Mouse (Mus musculus) embryonic facial prominence, embryonic 12.5 days (tissue): ENCODE results near the gene Rnf103. TPM values are rescaled to one million over a fixed set of nuclear protein-coding genes. Genes with fewer than 3 reads are reported as not detected.
"Not testable (repeated sequence)": the region's sequence is repeated elsewhere in the genome, so short reads cannot be mapped to it uniquely, and the experiment has no call there.

Source experiments
- ATAC-seq: fragments of 200-750 bp; cut with Nextera tagmentation; 2 replicates; pipeline ENCODE4 v1.8.0; 2017; ENCODE audit not compliant: insufficient number of reproducible peaks, insufficient read depth, low FRiP score, low TSS enrichment
- H3K27ac ChIP-seq: fragments of 300-500 bp; sonication (generic); 2 replicates; pipeline ENCODE4 v1.5.1; 2016; ENCODE audit warnings: mild to moderate bottlenecking
- H3K27me3 ChIP-seq: fragments of 300-500 bp; sonication (generic); 2 replicates; pipeline ENCODE4 v1.6.1; 2016; ENCODE audit warnings: mild to moderate bottlenecking, moderate library complexity
- H3K36me3 ChIP-seq: fragments of 300-500 bp; sonication (generic); 2 replicates; pipeline ENCODE4 v1.6.1; 2016; ENCODE audit warnings: mild to moderate bottlenecking
- H3K4me1 ChIP-seq: fragments of 300-500 bp; sonication (generic); 2 replicates; pipeline ENCODE4 v1.6.1; 2016
- H3K4me2 ChIP-seq: fragments of 300-500 bp; sonication (generic); replicated peaks from 2 replicates; pipeline ENCODE4 v1.6.1; 2016; ENCODE audit warnings: mild to moderate bottlenecking, moderate library complexity
- H3K4me3 ChIP-seq: fragments of 300-500 bp; sonication (generic); 2 replicates; pipeline ENCODE4 v1.5.1; 2016; ENCODE audit warnings: mild to moderate bottlenecking
- H3K9ac ChIP-seq: fragments of 300-500 bp; sonication (generic); 2 replicates; pipeline ENCODE4 v1.6.1; 2016; ENCODE audit warnings: mild to moderate bottlenecking, moderate library complexity
- H3K9me3 ChIP-seq: fragments of 300-500 bp; sonication (generic); 2 replicates; pipeline ENCODE4 v1.6.1; 2016; ENCODE audit warnings: mild to moderate bottlenecking, moderate library complexity
- WGBS: fragments of 180-500 bp; shearing (Covaris S2); methylation state at CpG from one replicate; pipeline ENCODE4 v1.1.7; 2016; 5-methylcytosine and 5-hydroxymethylcytosine counted together
- polyA plus RNA-seq: library from polyadenylated mRNA; unstranded; fragments of >200 nt; fragmentation: Nextera tagmentation; extraction: Ambion mirVana; gene quantifications from 2 replicates; pipeline ENCODE4 v1.2.1, GENCODE M21; 2016

Gene Rnf103
- polyA plus RNA-seq, 1 experiment from 2014 or later, result 22.4 TPM

DNA sequence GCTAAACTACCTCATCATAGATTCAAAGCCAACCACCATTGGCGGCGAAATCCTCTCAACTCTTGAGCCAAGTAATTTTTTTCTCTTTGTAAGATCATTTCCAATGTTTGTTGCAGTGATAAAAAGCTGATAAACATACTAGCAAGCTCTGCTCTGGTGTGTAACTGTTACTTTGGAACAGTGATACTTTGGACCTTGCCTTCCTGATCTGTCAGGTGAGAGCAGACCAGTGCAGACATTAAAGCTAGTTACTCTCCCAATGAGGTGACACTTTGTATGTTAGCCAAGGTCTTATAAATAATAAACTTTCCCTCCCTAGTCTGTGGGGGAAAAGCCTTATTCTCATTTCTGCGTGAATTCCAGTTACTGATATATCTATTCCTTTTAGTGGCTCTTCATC, 18.1 kb upstream of the Rnf103 start:
- Histone ChIP-seq H3K36me3 (no peaks in the 10 kb centered on the region), H3K4me3 (no peak overlapping the region), H3K27ac (no peak overlapping the region), H3K4me1 (no peaks in the 10 kb centered on the region), H3K4me2 (no peak overlapping the region), H3K9me3 (no peaks in the 10 kb centered on the region), H3K27me3 (no peaks in the 10 kb centered on the region), H3K9ac (no peak overlapping the region)
- WGBS, result 91% methylated on average over 3 of the region's 3 CpGs
- no peak for ATAC-seq

DNA sequence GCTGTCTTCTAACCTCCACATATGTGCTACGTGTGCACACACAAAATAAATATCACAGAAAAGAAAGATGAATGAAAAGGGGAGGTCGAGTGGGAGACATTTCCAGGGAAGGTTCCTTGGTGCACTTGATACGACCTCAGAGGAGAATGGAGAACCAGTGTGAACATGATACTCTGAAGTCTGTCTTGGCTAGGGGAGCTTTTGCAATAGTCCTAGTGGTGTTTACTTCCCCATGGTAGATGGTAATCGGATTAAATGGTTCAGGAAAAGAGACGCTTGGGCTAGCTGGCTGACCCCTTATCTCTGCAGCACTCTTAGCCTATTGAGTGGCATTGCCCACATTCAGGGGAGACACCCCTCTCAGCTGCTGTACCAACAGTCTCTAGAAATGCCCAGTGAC, 16.9 kb upstream of the Rnf103 start:
- no peaks in the 10 kb centered on the region for H3K36me3 ChIP-seq
- H3K4me3 ChIP-seq, result no peak overlapping the region
- H3K27me3 ChIP-seq, result no peaks in the 10 kb centered on the region
- ATAC-seq, result no peak
- no peak overlapping the region for H3K9ac ChIP-seq
- H3K4me1 ChIP-seq, result no peaks in the 10 kb centered on the region
- WGBS, result 66% methylated on average over 5 of the region's 5 CpGs
- no peak overlapping the region for H3K4me2 ChIP-seq
- H3K27ac ChIP-seq, result no peak overlapping the region
- no peaks in the 10 kb centered on the region for H3K9me3 ChIP-seq

DNA sequence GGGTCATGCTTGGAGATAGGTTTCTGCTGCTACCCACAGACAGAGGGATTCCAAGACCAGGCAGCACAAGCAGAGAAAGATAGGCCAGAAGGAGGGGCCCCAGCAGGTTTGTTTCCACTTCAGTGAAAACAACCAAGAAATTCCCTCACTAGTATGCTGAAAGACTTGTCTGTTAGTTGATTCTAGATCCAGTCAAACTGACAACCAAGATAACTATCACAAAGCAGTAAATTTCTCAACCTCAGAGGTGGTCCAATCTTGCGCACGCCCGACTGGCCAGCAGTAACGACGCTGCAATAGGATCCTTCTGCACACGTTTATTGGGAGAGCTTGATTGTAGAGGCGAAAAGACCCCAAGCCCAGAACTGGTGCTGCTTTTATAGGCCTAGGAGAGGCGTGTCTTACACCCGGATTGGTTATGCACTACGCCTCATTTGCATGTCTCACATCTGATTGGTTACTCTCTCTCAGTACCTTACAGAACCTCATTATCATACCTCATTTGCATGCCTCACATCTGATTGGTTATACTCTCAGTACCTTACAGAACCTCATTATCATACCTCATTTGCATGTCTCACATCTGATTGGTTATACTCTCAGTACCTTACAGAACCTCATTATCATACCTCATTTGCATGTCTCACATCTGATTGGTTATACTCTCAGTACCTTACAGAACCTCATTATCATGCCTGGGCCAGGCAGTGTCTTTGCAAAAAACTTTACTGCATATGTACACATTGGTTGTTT, 14.7 kb upstream of the Rnf103 start:
- not testable (repeated sequence) for H3K9ac ChIP-seq, ATAC-seq, H3K4me1 ChIP-seq, H3K9me3 ChIP-seq, H3K27me3 ChIP-seq, H3K4me3 ChIP-seq, H3K36me3 ChIP-seq, H3K4me2 ChIP-seq, H3K27ac ChIP-seq
- 82% methylated on average over 10 of the region's 10 CpGs for WGBS

DNA sequence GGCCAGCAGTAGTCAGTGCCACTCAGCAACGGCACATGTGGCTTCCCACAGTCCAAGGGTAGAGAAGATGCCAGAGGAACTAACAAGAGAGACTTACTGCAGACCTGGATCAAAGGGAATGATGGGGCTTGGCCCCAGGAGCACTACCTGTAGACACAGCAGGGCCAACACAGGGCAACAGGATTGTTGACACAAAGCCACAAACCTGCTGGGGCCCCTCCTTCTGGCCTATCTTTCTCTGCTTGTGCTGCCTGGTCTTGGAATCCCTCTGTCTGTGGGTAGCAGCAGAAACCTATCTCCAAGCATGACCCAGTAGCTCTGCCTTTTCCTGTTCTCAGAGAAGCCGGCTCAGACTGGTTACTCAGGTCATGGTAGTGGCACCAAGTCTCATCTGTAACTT, 14.1 kb upstream of the Rnf103 start:
- not testable (repeated sequence) for H3K4me1 ChIP-seq, H3K27me3 ChIP-seq, H3K9me3 ChIP-seq, ATAC-seq, H3K27ac ChIP-seq, H3K36me3 ChIP-seq, H3K4me2 ChIP-seq, H3K9ac ChIP-seq, H3K4me3 ChIP-seq
- 93% methylated on average over 2 of the region's 2 CpGs for WGBS

DNA sequence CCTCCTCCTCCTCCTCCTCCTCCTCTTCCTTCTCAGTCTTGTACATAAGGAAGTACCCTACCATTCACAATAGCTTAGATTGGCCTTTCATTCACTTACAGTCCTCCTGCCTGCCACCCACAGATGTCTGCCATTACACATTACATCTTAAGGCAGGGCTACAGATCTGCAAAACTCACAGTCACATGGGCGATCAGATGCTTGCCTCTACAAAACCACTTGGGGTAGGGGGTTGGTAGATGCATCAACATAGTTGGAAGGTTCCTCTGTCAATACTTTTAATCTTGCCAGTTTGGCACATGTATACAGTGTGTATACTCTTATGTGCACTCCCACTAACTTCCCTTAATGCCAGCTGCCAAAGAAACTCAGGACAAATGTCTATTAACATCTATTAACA, 13.6 kb upstream of the Rnf103 start:
- no peak for ATAC-seq
- H3K4me1 ChIP-seq, result no peaks in the 10 kb centered on the region
- WGBS, result 91% methylated on average over 1 of the region's 1 CpGs
- H3K9ac ChIP-seq, result no peak overlapping the region
- no peaks in the 10 kb centered on the region for H3K36me3 ChIP-seq
- no peak overlapping the region for H3K4me3 ChIP-seq
- H3K27ac ChIP-seq, result no peak overlapping the region
- H3K4me2 ChIP-seq, result no peak overlapping the region
- no peaks in the 10 kb centered on the region for H3K9me3 ChIP-seq
- no peaks in the 10 kb centered on the region for H3K27me3 ChIP-seq

DNA sequence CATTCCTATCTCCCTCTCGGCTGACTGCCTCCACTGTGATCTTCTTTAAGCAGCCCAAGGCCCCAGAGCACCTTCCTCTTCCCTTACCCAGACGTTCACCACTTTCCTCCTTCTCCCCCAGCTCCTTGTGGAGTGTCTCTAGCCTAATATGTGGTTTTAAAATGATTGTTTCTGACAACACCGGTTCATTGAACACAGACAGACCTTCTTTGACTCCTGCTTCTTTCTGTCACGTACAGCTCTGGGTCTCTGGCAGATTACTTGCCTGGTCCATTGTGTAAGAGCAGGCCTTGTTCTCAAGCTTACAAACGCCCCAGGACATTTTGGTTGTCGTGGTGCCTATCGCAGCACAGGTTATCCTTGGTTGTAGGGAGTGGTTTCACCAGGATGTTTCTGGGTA, 12.6 kb upstream of the Rnf103 start:
- no peaks in the 10 kb centered on the region for H3K27me3 ChIP-seq
- H3K27ac ChIP-seq, result no peak overlapping the region
- no peak overlapping the region for H3K4me2 ChIP-seq
- H3K9ac ChIP-seq, result no peak overlapping the region
- no peaks in the 10 kb centered on the region for H3K4me1 ChIP-seq
- no peak overlapping the region for H3K4me3 ChIP-seq
- H3K36me3 ChIP-seq, result no peaks in the 10 kb centered on the region
- H3K9me3 ChIP-seq, result no peaks in the 10 kb centered on the region
- ATAC-seq, result no peak
- 30% methylated on average over 7 of the region's 7 CpGs for WGBS

DNA sequence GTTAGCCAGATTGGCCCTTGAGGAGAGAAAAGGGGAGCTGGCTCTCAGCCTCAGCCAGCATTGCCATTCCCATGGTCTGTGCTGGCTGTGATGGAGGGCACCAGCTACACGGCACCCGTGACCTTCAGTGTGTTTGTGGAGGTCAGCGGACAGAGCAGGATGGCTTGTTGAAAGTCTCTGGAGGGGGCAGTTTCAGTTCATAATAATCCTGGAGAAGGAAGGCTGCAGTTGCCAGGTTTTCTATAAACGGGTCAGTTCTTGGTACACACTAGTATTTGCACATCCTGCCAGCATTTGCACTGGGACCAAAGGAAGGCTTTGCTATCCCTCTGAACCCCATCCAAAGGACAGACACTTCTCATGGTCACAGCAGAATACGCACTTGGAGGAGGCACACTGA, 8.4 kb upstream of the Rnf103 start:
- Histone ChIP-seq H3K9me3 (no peaks in the 10 kb centered on the region), H3K4me2 (no peak overlapping the region), H3K27ac (no peak overlapping the region), H3K4me3 (no peak overlapping the region), H3K9ac (no peak overlapping the region), H3K36me3 (no peaks in the 10 kb centered on the region), H3K4me1 (no peaks in the 10 kb centered on the region), H3K27me3 (no peaks in the 10 kb centered on the region)
- WGBS, result 74% methylated on average over 5 of the region's 5 CpGs
- no peak for ATAC-seq

DNA sequence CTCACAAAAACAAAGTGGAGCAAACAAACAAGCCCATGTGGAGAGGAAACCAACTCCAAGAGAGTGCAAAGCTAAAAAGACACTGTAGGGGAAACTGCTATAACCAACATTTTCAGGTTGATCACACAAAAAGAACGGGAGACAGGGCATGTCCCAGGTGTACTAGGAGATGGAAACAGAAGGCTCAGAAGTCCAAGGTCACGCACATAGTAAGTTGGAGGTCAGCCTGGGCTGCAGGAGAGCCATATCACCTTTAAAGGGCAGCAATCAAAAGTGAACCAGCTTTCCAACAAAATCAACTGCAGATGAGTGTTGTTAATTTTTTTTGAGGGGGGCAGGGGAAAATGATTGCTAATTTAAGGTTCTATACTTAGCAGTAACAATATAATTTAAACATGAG, 7.5 kb upstream of the Rnf103 start:
- no peaks in the 10 kb centered on the region for H3K4me1 ChIP-seq
- WGBS, result 45% methylated on average over 2 of the region's 2 CpGs

DNA sequence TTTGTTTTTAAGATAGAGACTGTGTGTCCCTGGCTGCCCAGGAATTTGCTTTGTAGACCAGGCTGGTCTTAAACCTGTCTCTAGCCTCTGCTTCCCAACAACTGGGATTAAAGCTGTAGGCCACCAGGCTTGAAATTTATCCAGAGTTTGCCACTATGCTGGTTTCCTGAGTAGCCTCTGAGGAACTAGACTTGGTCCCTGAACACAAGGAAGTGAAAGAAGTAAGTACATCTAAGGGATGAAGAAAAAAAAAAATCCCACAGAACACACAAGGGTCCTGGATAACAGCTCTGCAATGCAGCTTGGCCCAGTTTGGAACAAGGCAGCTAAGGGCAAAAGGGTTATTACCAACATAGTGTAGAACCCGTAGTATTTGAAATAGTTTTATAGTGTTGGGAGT, 6.8 kb upstream of the Rnf103 start:
- no peak overlapping the region for H3K4me3 ChIP-seq
- H3K4me2 ChIP-seq, result no peak overlapping the region
- no peaks in the 10 kb centered on the region for H3K9me3 ChIP-seq
- no peak overlapping the region for H3K9ac ChIP-seq
- no peaks in the 10 kb centered on the region for H3K4me1 ChIP-seq
- H3K36me3 ChIP-seq, result no peaks in the 10 kb centered on the region
- 79% methylated on average over 1 of the region's 1 CpGs for WGBS
- no peak for ATAC-seq
- H3K27ac ChIP-seq, result no peak overlapping the region
- no peaks in the 10 kb centered on the region for H3K27me3 ChIP-seq

More for the DNA sequence above, 7.5 kb upstream of the Rnf103 start:
- no peak for ATAC-seq
- Histone ChIP-seq H3K36me3 (no peaks in the 10 kb centered on the region), H3K4me2 (no peak overlapping the region), H3K9me3 (no peaks in the 10 kb centered on the region), H3K27me3 (no peaks in the 10 kb centered on the region), H3K27ac (no peak overlapping the region), H3K4me3 (no peak overlapping the region), H3K9ac (no peak overlapping the region)

DNA sequence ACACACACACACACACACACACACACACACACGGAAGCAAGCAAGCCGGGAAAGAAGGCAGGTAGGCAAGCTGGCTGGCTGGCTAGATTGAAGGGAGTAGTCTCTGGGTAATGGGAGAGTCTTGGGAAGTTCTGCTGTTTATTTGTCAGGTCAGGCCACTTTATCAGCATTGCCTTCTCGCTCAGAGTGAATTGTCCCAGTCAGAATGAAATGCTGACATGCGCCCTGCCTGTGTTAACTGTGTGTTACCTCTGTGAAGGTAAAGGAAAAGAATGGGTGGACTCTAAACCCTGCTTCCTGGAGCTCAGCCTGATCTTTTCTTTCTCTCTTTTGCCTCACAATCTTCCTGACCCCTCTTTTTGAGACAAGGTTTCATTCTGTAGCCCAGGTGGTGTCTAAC, 5.7 kb upstream of the Rnf103 start:
- Histone ChIP-seq H3K27me3 (no peaks in the 10 kb centered on the region), H3K27ac (no peak overlapping the region), H3K4me1 (no peaks in the 10 kb centered on the region), H3K4me3 (no peak overlapping the region), H3K36me3 (no peaks in the 10 kb centered on the region), H3K4me2 (no peak overlapping the region), H3K9ac (no peak overlapping the region), H3K9me3 (no peaks in the 10 kb centered on the region)
- WGBS, result 43% methylated on average over 4 of the region's 4 CpGs
- no peak for ATAC-seq

DNA sequence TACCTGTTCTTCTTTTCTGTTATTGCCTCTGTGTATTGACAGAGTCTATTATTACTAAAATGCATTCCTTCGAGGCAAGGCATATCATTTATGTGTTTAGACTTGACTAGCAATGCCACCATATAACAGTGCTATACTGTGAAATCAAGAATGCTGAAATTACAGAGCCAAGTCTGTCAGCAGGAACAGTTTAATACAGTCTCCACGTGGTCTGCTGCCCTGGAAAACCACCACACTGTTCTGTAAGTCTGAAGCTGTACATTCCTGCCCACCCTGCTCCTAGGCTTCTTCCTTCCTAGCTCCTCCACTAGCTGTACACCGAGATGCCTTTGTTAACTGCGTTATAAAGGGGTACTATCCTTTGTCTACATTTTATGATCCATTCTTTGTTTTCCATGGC, 1.6 kb upstream of the Rnf103 start:
- H3K27me3 ChIP-seq, result no peaks in the 10 kb centered on the region
- H3K36me3 ChIP-seq, result no peaks in the 10 kb centered on the region
- H3K9me3 ChIP-seq, result no peaks in the 10 kb centered on the region
- ATAC-seq, result no peak
- H3K4me2 ChIP-seq, result no peak overlapping the region
- peaks cover 11% of the 10 kb centered on the region for H3K4me1 ChIP-seq
- WGBS, result 41% methylated on average over 4 of the region's 4 CpGs
- H3K4me3 ChIP-seq, result no peak overlapping the region
- H3K9ac ChIP-seq, result no peak overlapping the region
- peak overlapping the region; percentile 74 for H3K27ac ChIP-seq

DNA sequence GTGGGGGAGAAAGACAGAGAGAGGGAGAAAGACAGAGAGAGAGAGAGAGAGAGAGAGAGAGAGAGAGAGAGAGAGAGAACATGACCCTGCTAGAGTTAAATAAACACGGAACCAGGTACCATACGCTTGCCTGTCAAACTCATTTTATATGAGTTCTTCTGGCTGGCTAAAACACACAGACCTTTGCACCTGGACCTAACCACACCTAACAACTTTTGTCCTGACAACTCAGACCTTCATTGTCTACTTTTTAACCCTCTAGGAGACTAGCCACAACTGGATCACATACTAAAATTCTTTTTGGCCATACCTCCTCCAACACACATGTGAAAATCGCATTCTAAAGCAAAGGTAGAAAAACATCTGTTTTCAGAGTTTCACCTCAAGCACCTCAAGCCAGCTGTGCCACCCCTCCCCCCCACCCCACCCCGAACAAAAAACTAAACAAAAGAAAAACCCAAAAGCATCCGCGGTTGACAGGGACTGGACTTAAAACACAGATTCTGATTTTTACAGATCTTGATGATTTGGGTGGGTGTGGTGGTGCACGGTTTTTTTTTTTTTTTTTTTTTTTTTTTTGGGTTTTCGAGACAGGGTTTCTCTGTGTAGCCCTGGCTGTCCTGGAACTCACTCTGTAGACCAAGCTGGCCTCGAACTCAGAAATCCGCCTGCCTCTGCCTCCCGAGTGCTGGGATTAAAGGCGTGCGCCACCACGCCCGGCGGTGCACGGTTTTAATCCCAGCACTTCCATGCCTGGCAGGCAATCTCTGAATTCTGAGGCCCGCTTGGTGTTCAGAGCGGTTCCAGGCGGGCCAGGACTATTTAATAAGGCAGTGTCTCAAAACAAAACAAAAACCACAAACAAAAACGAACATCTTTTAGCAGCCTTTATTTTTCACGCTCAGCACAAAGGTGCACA, 679 bp upstream of the Rnf103 start:
- H3K4me3 ChIP-seq, result peak overlapping the region; percentile 88
- no peaks in the 10 kb centered on the region for H3K9me3 ChIP-seq
- ATAC-seq, result no peak; the same call in 1 of the 2 replicates
- H3K27me3 ChIP-seq, result no peaks in the 10 kb centered on the region
- H3K9ac ChIP-seq, result peak overlapping the region; percentile 96
- no peaks in the 10 kb centered on the region for H3K36me3 ChIP-seq
- peak overlapping the region; percentile 82 for H3K4me2 ChIP-seq
- peaks cover 11% of the 10 kb centered on the region for H3K4me1 ChIP-seq
- H3K27ac ChIP-seq, result peak overlapping the region; percentile 97
- 18% methylated on average over 21 of the region's 22 CpGs for WGBS
